Mouse (Mus musculus) thymus, adult 2 months (tissue): ENCODE data around the gene Fam117a.

Source experiments
- CTCF ChIP-seq: fragments of 200-500 bp; IDR thresholded peaks from 2 replicates; pipeline ENCODE4 v1.5.1; 2012; ENCODE audit warnings: mild to moderate bottlenecking, control low read depth, low read length, moderate library complexity, borderline replicate concordance; ENCODE audit not compliant: control insufficient read depth, poor library complexity, insufficient read depth; ENCODE audit errors: extremely low read depth
- POLR2A ChIP-seq: fragments of 200-500 bp; IDR thresholded peaks from 2 replicates; pipeline ENCODE4 v1.6.1; 2012; ENCODE audit warnings: mild to moderate bottlenecking, low read length, control low read depth, moderate library complexity; ENCODE audit not compliant: control insufficient read depth, poor library complexity, insufficient read depth; ENCODE audit errors: extremely low read depth

- no peak for TF ChIP-seq POLR2A
- no peak for TF ChIP-seq CTCF
Observed at GRCm38 (mm10) chr11:95412615-95413014, 75.8 kb downstream of the Fam117a start.
